Mouse (Mus musculus): Measurements from ENCODE around the gene Hnrnpu. TPM values are rescaled to one million over a fixed set of nuclear protein-coding genes. Genes with fewer than 3 reads are reported as not detected.
"Not testable (repeated sequence)": the region's sequence is repeated elsewhere in the genome, so short reads cannot be mapped to it uniquely, and the experiment has no call there.

Hnrnpu gene
- 100 to 1,000 TPM; 391 to 465 (median 433) TPM for total RNA-seq (2022)

GRCm38 (mm10) chr1:178337551-178338317 lies at the start of gene Hnrnpu:
TSS of gene Hnrnpu (minus strand) at chr1:178337797.
- DNase-seq (ENCODE audit: low spot score in 2 of 2), result peak; percentile 92 to 95

GRCm38 (mm10) chr1:178382165-178382564 lies 44.6 kb upstream of the Hnrnpu start:
- DNase-seq (ENCODE audit: low spot score in 2 of 2), result peak; percentile 24 to 31

DNA sequence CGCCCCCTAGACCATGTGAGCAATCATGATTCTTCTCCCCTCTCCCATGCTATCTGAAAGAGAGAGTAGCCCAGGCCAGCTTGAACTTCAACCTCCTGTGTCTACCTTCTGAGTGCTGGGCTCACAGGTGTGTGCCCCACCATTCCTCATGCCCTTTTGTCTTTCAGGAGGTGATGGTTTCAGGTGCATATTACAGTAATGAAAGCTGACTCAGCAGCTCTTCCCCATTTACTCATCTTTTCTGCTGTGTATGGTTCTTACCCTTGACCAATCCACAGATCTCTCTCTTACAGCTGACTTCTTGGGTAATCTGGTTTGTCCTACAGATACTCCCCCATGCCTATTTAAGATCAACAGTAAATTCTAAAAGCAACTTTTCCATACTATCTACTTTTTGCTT lies 41.6 kb upstream of the Hnrnpu start:
- DNase-seq (ENCODE audit: low spot score in 2 of 2), result no peak

GRCm38 (mm10) chr1:178378115-178378514 lies 40.5 kb upstream of the Hnrnpu start:
- DNase-seq (ENCODE audit: low spot score in 2 of 2), result no peak

GRCm38 (mm10) chr1:178376907-178377306 lies 39.3 kb upstream of the Hnrnpu start:
- DNase-seq (ENCODE audit: low spot score in 2 of 2), result no peak

DNA sequence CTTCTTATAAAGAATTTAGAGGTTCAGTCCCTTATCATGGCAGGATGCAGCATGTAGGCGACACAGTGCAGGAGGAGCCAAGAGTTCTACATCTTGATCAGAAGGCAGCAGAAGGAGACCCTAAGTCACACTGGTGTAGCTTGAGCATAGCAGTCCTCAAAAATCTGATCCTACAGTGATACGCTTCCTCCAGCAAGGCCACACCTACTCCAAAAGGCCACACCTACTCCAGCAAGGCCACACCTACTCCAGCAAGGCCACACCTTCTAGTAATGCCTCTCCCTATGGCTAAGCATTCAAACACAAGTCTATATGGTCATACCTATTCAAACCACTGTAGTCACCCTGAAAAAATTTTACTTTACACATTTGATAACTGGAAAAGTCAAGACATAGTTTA lies 38.5 kb upstream of the Hnrnpu start:
- DNase-seq (ENCODE audit: low spot score in 2 of 2), result no peak

GRCm38 (mm10) chr1:178375381-178375780 lies 37.8 kb upstream of the Hnrnpu start:
- no peak for DNase-seq (ENCODE audit: low spot score in 2 of 2)

GRCm38 (mm10) chr1:178372681-178373080 lies 35.1 kb upstream of the Hnrnpu start:
- no peak for DNase-seq (ENCODE audit: low spot score in 2 of 2)

DNA sequence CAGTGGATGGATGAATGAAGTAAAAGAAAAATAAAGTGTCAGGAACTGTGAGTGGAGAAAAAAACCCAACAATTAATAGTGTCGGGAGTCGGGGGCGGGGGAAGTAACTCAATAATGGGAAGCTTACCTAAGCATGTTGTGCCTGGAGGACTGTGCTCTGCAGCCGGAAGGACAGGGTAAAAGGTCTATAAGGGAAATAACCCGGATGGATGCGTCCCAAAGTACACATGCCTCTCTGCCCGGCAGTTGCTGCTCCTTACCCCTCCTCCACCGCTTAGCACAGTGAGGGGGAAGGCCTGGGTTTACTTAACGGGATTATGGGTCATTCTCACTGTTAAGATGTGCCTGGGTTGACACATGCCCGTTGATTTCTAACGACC lies 31.7 kb upstream of the Hnrnpu start:
- DNase-seq (ENCODE audit: low spot score in 2 of 2), result peak in 1 of 2 experiments; percentile 19

- DNase-seq (ENCODE audit: low spot score in 2 of 2), result peak; percentile 92 to 94
Measured at GRCm38 (mm10) chr1:178368548-178369271, 31.1 kb upstream of the Hnrnpu start.

GRCm38 (mm10) chr1:178368121-178368520 lies 30.5 kb upstream of the Hnrnpu start:
- no peak for DNase-seq (ENCODE audit: low spot score in 2 of 2)

- DNase-seq (ENCODE audit: low spot score in 2 of 2), result no peak
Measured at GRCm38 (mm10) chr1:178365171-178365570, 27.6 kb upstream of the Hnrnpu start.

DNA sequence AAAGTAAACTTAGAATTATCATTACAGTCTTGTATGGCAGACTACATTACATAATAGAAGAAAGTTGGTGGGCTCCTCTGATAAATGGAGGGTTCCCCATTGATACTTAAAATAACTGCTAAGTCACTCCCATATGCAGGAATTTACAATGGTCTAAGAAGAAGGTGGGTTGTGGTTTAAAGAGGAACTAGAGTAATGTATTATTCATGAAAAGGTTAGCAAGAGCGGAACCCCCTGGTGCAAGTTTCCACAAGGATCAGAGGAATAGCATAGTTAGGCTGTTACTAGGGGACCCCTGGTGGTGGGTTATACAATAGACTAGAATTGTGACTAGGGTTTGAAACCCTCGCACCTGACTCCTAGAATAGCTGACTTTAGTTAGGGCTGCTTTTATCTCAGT lies 23.1 kb upstream of the Hnrnpu start:
- no peak for DNase-seq (ENCODE audit: low spot score in 2 of 2)

DNA sequence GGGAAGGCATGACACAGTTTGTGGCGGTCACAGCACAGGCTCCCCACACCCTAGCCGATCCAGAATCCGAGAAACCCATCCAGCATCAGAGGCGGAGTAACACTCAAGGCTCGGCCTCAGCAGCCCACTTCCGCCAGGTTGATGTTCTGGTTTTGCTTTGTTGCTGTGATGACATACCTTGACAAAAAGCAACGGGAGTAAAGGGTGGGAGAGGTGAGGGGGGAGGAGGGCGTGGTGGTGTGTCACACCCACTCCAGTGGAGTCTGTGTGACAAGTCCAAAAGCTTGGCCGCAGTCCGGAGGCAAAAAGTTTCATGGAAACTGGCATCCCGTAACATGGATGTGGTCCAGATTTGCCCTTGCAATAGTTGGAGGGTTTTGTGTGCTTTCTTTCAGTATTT lies 22.7 kb upstream of the Hnrnpu start:
- no peak for DNase-seq (ENCODE audit: low spot score in 2 of 2)

DNA sequence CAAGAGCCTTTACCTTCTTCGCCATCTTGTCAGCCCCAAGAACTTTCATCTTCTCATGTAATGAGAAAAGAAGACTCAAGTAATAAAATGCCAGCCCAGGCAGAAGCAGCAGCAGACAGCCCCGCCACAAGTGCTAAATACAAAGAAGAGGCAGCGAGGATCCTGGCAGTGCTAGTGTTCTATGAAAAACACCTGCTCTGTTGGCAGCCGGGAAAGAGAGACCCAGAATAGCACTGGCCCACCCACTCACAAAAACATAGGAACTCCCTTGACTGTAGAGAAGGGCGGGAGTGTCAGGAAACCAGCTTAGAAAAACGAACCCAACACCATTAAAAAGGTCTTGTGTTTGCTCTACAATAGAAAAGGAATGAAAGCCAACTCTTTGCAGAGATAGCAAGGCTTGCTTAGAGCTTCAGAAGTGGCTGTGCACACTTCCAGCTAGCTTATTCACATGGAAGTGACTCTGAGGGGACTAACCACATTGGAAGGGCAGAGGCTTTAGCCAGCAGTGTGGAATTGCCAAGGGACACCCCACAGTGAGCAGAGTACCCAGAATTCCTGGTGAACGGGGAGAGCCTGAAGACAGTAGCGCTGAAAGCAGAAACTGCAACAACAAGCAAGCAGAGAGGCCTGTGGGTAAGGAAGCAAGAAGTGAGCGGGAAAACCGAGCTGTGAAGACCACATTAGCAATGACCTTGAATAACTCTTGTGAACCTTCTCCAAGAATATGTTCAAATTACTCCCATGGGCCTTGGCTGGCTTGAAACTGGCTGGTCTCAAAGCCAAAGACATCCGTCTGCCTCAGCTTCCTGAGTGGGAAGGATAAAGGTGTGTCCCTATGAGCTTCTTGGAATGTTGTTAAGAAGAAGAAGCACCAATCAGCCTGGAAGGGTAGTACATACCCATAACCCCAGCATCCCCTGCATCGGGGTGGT lies 20.4 kb upstream of the Hnrnpu start:
- peak; percentile 64 to 75 for DNase-seq (ENCODE audit: low spot score in 2 of 2)

DNA sequence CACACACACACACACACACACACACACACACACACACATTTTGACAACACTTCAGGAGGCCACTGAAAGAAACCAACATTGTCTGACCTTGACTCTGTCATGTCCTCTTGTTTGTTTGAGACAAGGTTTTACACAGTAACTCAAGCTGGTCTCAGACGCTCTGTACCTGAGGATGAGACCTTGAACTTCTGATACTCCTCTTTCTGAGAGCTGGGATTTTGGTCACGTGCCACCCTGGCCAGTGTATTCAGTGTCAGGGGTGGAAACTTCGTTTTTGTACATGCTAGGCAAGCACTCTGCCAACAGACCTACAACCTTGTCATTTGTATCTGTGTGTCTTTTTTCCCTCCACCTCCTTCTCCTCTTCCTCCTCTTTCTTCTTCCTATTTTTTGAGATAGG lies 17.0 kb upstream of the Hnrnpu start:
- no peak for DNase-seq (ENCODE audit: low spot score in 2 of 2)

DNA sequence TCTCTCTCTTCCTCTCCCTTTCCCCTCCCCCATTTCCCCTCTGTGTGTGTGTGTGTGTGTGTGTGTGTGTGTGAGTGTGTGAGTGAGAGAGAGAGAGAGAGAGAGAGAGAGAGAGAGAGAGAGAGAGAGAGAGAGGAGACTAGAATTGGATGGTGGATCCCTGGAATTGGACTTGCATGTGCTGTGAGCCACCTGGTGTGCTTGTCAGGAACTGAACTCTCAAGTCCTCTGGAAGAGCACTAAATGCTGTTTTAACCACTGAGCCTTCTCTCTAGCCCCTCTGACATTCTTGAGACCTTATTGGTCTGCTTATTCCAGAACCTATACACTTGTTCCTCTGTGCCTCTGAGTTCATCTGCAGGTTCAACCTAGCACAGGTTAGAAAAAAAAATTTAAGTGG lies 14.0 kb upstream of the Hnrnpu start:
- DNase-seq (ENCODE audit: low spot score in 2 of 2), result no peak

- no peak for DNase-seq (ENCODE audit: low spot score in 2 of 2)
Measured at GRCm38 (mm10) chr1:178350792-178351191, 13.2 kb upstream of the Hnrnpu start.

GRCm38 (mm10) chr1:178344071-178344805 lies 6.6 kb upstream of the Hnrnpu start:
- DNase-seq (ENCODE audit: low spot score in 2 of 2), result not testable (repeated sequence)

GRCm38 (mm10) chr1:178342612-178343011 lies 5.0 kb upstream of the Hnrnpu start:
- DNase-seq (ENCODE audit: low spot score in 2 of 2), result no peak

- no peak for DNase-seq (ENCODE audit: low spot score in 2 of 2)
Measured at GRCm38 (mm10) chr1:178342063-178342462, 4.5 kb upstream of the Hnrnpu start.

All from layer of hippocampus, adult 8-10 months (tissue).